Mouse (Mus musculus): ENCODE measurements around the gene Trim61. TPM values are rescaled to one million over a fixed set of nuclear protein-coding genes. Genes with fewer than 3 reads are reported as not detected.

Trim61 gene
- not detected in 2 replicates for polyA plus RNA-seq (2015; fragmentation: Nextera tagmentation; extraction: Ambion mirVana)

DNA sequence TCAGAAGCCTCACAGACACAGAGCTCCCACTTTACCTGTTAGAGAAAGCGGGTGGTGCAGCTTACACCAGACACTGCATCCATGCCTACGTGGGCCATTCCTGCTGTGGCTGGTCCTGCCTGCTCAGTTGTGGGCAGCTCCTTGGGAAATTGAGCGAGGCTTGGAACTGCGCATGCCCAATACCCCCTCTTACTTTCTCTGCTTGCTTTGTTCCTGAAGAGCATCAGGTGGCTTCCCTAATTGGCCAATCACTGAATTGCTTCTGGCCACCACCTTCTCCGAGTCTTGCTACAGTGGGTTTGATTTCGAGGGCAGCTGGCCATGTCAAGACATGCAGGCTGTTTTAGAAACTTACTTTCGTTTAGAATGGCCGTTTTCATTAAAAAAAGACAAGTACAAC lies at the start of gene Trim61, which contains the start of gene Trim60:
Gene Trim61 (minus strand): TSS at position 101 of the 400 bp plus-strand sequence.
Gene Trim60 (minus strand): TSS at position 162 of the 400 bp plus-strand sequence.
- Histone ChIP-seq H3K4me1 (no peaks in the 10 kb centered on the region), H3K4me2 (no peak within 1 kb of the TSS), H3K4me3 (no peak within 1 kb of the TSS), H3K9me3 (no peaks in the 10 kb centered on the region), H3K27ac (no peak within 1 kb of the TSS), H3K9ac (no peak within 1 kb of the TSS), H3K36me3 (replicated peaks) (no peaks in the 10 kb centered on the region), H3K27me3 (replicated peaks) (no peaks in the 10 kb centered on the region)
- no peak for ATAC-seq (replicated peaks)
- 91% methylated on average over 8 of the region's 8 CpGs for WGBS

GRCm38 (mm10) chr8:65067694-65068472 lies 49.6 kb upstream of the Trim61 start:
- Histone ChIP-seq H3K27me3 (replicated peaks) (no peaks in the 10 kb centered on the region), H3K9ac (no peak overlapping the region), H3K4me1 (peaks cover 4% of the 10 kb centered on the region; the same call in 1 of the 2 replicates), H3K4me2 (peak overlapping the region; percentile 6; the same call in 1 of the 2 replicates), H3K36me3 (replicated peaks) (no peaks in the 10 kb centered on the region), H3K27ac (no peak overlapping the region), H3K9me3 (no peaks in the 10 kb centered on the region), H3K4me3 (no peak overlapping the region)
- peak; percentile 56; the same call in 1 of the 2 replicates for ATAC-seq (replicated peaks)
- WGBS, result 18% methylated on average over 10 of the region's 10 CpGs

GRCm38 (mm10) chr8:65067031-65067430 lies 48.7 kb upstream of the Trim61 start:
- WGBS, result 96% methylated on average over 4 of the region's 4 CpGs
- Histone ChIP-seq H3K9me3 (no peaks in the 10 kb centered on the region), H3K27me3 (replicated peaks) (no peaks in the 10 kb centered on the region), H3K4me3 (no peak overlapping the region), H3K4me1 (peaks cover 4% of the 10 kb centered on the region; the same call in 1 of the 2 replicates), H3K4me2 (no peak overlapping the region), H3K27ac (no peak overlapping the region), H3K36me3 (replicated peaks) (no peaks in the 10 kb centered on the region), H3K9ac (no peak overlapping the region)
- no peak for ATAC-seq (replicated peaks)

DNA sequence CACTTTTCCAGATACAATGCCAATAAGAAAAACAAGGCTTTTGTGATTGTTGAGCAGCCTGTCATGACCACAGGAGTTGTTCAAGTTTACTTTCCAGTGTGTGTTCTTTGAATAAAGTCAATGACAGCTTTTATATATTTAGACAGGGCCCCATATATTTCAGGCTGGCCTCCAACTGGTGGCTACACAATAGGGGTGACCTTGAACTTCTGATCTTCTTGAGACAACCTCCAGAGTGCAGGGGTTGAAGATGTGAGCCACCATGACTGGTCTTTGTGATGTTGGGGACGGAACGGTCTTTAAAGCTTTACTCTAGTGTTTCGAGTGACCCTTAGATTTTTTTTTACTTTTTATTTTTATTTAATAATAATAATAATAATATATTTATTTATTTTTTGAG lies 47.3 kb upstream of the Trim61 start:
- no peaks in the 10 kb centered on the region for H3K9me3 ChIP-seq
- no peak for ATAC-seq (replicated peaks)
- H3K4me1 ChIP-seq, result peaks cover 4% of the 10 kb centered on the region; the same call in 1 of the 2 replicates
- H3K27ac ChIP-seq, result no peak overlapping the region
- H3K36me3 ChIP-seq (replicated peaks), result no peaks in the 10 kb centered on the region
- H3K9ac ChIP-seq, result no peak overlapping the region
- H3K4me2 ChIP-seq, result no peak overlapping the region
- no peaks in the 10 kb centered on the region for H3K27me3 ChIP-seq (replicated peaks)
- WGBS, result 94% methylated on average over 3 of the region's 3 CpGs
- no peak overlapping the region for H3K4me3 ChIP-seq

- Histone ChIP-seq H3K27me3 (replicated peaks) (no peaks in the 10 kb centered on the region), H3K4me3 (no peak overlapping the region), H3K9me3 (no peaks in the 10 kb centered on the region), H3K27ac (no peak overlapping the region), H3K4me1 (peaks cover 4% of the 10 kb centered on the region; the same call in 1 of the 2 replicates), H3K36me3 (replicated peaks) (no peaks in the 10 kb centered on the region), H3K4me2 (no peak overlapping the region), H3K9ac (no peak overlapping the region)
- ATAC-seq (replicated peaks), result no peak
- WGBS, result 65% methylated on average over 2 of the region's 2 CpGs
Measured at GRCm38 (mm10) chr8:65064071-65064470, 45.7 kb upstream of the Trim61 start.

- Histone ChIP-seq H3K4me2 (no peak overlapping the region), H3K4me3 (no peak overlapping the region), H3K9me3 (no peaks in the 10 kb centered on the region), H3K27me3 (replicated peaks) (no peaks in the 10 kb centered on the region), H3K27ac (no peak overlapping the region), H3K4me1 (no peaks in the 10 kb centered on the region), H3K9ac (no peak overlapping the region), H3K36me3 (replicated peaks) (no peaks in the 10 kb centered on the region)
- no peak for ATAC-seq (replicated peaks)
- 62% methylated on average over 4 of the region's 4 CpGs for WGBS
Measured at GRCm38 (mm10) chr8:65062195-65062594, 43.9 kb upstream of the Trim61 start.

DNA sequence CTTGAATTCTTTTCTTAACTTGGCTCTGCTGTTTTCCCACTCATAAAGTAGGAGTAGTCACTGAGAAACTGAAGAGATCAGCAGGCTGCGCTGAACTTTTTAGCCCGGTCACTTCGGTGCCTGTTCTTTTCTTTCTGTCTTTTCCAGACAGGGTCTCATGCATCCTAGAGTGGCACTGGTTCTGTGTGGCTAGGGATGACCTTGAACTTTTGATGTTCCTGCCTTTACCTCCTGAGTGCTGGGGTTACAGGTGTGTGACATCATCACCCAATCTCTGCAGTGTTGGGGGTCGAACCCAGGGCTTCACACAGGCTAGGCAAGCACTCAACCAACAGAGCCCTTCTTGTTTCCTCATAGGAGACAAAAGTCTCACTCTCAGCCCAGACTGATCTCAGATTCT lies 38.4 kb upstream of the Trim61 start:
- no peak overlapping the region for H3K4me2 ChIP-seq
- no peaks in the 10 kb centered on the region for H3K36me3 ChIP-seq (replicated peaks)
- H3K27me3 ChIP-seq (replicated peaks), result no peaks in the 10 kb centered on the region
- H3K9me3 ChIP-seq, result no peaks in the 10 kb centered on the region
- no peaks in the 10 kb centered on the region for H3K4me1 ChIP-seq
- H3K9ac ChIP-seq, result no peak overlapping the region
- no peak for ATAC-seq (replicated peaks)
- H3K27ac ChIP-seq, result no peak overlapping the region
- no peak overlapping the region for H3K4me3 ChIP-seq
- 90% methylated on average over 4 of the region's 4 CpGs for WGBS

DNA sequence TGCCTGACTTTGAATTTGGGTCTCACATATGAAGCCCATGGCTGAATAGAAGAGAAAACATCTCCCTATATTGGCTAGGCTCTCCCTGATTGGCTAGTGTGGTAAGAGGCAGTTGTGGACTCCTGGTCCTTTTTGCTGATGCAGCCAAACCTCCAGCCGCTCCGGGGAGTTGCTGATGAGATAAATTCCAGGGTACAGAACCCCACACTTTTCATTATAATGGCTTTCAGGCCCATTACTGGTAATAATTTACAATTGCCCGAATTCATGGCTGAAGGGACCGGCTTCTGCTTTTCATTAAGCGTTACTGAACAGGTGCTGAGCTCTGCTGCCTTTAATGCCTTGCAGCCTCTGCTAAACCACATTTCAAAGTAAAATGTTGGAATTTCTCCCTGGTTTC lies 35.6 kb upstream of the Trim61 start:
- ATAC-seq (replicated peaks), result no peak
- Histone ChIP-seq H3K4me1 (no peaks in the 10 kb centered on the region), H3K27ac (no peak overlapping the region), H3K4me3 (no peak overlapping the region), H3K9me3 (no peaks in the 10 kb centered on the region), H3K4me2 (no peak overlapping the region), H3K27me3 (replicated peaks) (no peaks in the 10 kb centered on the region), H3K9ac (no peak overlapping the region), H3K36me3 (replicated peaks) (no peaks in the 10 kb centered on the region)
- WGBS, result 69% methylated on average over 5 of the region's 5 CpGs

GRCm38 (mm10) chr8:65053554-65053953 lies 35.2 kb upstream of the Trim61 start:
- Histone ChIP-seq H3K4me2 (no peak overlapping the region), H3K4me1 (no peaks in the 10 kb centered on the region), H3K4me3 (no peak overlapping the region), H3K9me3 (no peaks in the 10 kb centered on the region), H3K36me3 (replicated peaks) (no peaks in the 10 kb centered on the region), H3K27me3 (replicated peaks) (no peaks in the 10 kb centered on the region), H3K9ac (no peak overlapping the region), H3K27ac (no peak overlapping the region)
- WGBS, result 96% methylated on average over 3 of the region's 3 CpGs
- ATAC-seq (replicated peaks), result no peak

- 82% methylated on average over 4 of the region's 4 CpGs for WGBS
- Histone ChIP-seq H3K9me3 (no peaks in the 10 kb centered on the region), H3K27ac (no peak overlapping the region), H3K27me3 (replicated peaks) (no peaks in the 10 kb centered on the region), H3K36me3 (replicated peaks) (no peaks in the 10 kb centered on the region), H3K4me2 (no peak overlapping the region), H3K9ac (no peak overlapping the region), H3K4me1 (no peaks in the 10 kb centered on the region), H3K4me3 (no peak overlapping the region)
- no peak for ATAC-seq (replicated peaks)
Measured at GRCm38 (mm10) chr8:65047801-65048200, 29.5 kb upstream of the Trim61 start.

DNA sequence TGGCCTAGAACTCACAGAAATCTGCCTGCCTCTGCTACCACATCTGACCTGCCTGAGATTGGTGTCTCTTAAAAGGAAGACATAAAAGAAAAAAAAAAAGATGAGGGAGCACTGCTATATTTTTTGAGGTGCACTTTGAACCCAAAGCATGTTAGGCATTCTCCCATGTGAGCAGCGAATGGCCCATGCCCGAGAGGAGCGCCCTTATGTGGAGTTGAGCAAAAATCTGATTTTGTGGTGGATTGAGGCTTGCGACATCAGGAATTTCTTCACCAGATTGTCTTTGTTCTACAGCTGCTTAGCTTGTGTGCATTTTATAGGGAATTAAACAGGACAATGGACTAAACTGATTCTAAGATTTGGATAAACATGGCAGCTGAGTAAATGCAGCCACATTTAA lies 28.9 kb upstream of the Trim61 start:
- no peaks in the 10 kb centered on the region for H3K27me3 ChIP-seq (replicated peaks)
- no peaks in the 10 kb centered on the region for H3K4me1 ChIP-seq
- H3K4me3 ChIP-seq, result no peak overlapping the region
- no peak overlapping the region for H3K4me2 ChIP-seq
- H3K9ac ChIP-seq, result no peak overlapping the region
- no peak for ATAC-seq (replicated peaks)
- WGBS, result 92% methylated on average over 4 of the region's 4 CpGs
- no peak overlapping the region for H3K27ac ChIP-seq
- H3K36me3 ChIP-seq (replicated peaks), result no peaks in the 10 kb centered on the region
- H3K9me3 ChIP-seq, result no peaks in the 10 kb centered on the region

- WGBS, result 36% methylated on average over 5 of the region's 5 CpGs
- no peak overlapping the region for H3K4me2 ChIP-seq
- no peaks in the 10 kb centered on the region for H3K9me3 ChIP-seq
- no peaks in the 10 kb centered on the region for H3K36me3 ChIP-seq (replicated peaks)
- no peak for ATAC-seq (replicated peaks)
- H3K9ac ChIP-seq, result no peak overlapping the region
- H3K27me3 ChIP-seq (replicated peaks), result no peaks in the 10 kb centered on the region
- H3K4me3 ChIP-seq, result no peak overlapping the region
- no peak overlapping the region for H3K27ac ChIP-seq
- no peaks in the 10 kb centered on the region for H3K4me1 ChIP-seq
Measured at GRCm38 (mm10) chr8:65046565-65046964, 28.2 kb upstream of the Trim61 start.

GRCm38 (mm10) chr8:65037117-65037533 lies 18.8 kb upstream of the Trim61 start, which contains the start of gene Apela:
Gene Apela (minus strand): TSS chr8:65037336.
- H3K4me2 ChIP-seq, result peak within 1 kb of the TSS; percentile 71
- H3K9ac ChIP-seq, result peak within 1 kb of the TSS; percentile 33; the same call in 1 of the 2 replicates

More at GRCm38 (mm10) chr8:65037117-65037533, 18.8 kb upstream of the Trim61 start, which contains the start of gene Apela:
- under 1% methylated on average over 8 of the region's 8 CpGs for WGBS
- Histone ChIP-seq H3K27ac (no peak within 1 kb of the TSS), H3K9me3 (no peaks in the 10 kb centered on the region), H3K4me3 (peak within 1 kb of the TSS; percentile 37), H3K27me3 (replicated peaks) (no peaks in the 10 kb centered on the region), H3K36me3 (replicated peaks) (no peaks in the 10 kb centered on the region), H3K4me1 (peaks cover 12% of the 10 kb centered on the region)
- peak; percentile 83 for ATAC-seq (replicated peaks)
